Mouse (Mus musculus) forebrain, embryonic 11.5 days (tissue): ENCODE results near the gene Arhgef33. TPM values are rescaled to one million over a fixed set of nuclear protein-coding genes. Genes with fewer than 3 reads are reported as not detected.

Source experiments
- ATAC-seq: fragments of 200-750 bp; cut with Nextera tagmentation; replicated peaks from 2 replicates; pipeline ENCODE4 v1.8.0; 2017; ENCODE audit warnings: moderate TSS enrichment; ENCODE audit not compliant: low FRiP score
- DNase-seq: peaks from one replicate; pipeline ENCODE4 v3.0.0-alpha.2; 2017; ENCODE audit warnings: low spot score
- H3K27ac ChIP-seq: fragments of 300-500 bp; sonication (generic); 2 replicates; pipeline ENCODE4 v1.5.1; 2014; ENCODE audit warnings: low read depth, low read length
- H3K27me3 ChIP-seq: fragments of 300-500 bp; sonication (generic); 2 replicates; pipeline ENCODE4 v1.6.1; 2014; ENCODE audit warnings: mild to moderate bottlenecking, low read length, mixed read lengths; ENCODE audit not compliant: control insufficient read depth, insufficient read depth
- H3K36me3 ChIP-seq: fragments of 300-500 bp; sonication (generic); 2 replicates; pipeline ENCODE4 v1.6.1; 2014; ENCODE audit warnings: mild to moderate bottlenecking, low read length, moderate library complexity, mixed read lengths; ENCODE audit not compliant: control insufficient read depth, insufficient read depth
- H3K4me1 ChIP-seq: fragments of 300-500 bp; sonication (generic); replicated peaks from 2 replicates; pipeline ENCODE4 v1.6.1; 2014; ENCODE audit warnings: low read length, mixed read lengths; ENCODE audit not compliant: control insufficient read depth, insufficient read depth
- H3K4me2 ChIP-seq: fragments of 300-500 bp; sonication (generic); 2 replicates; pipeline ENCODE4 v1.6.1; 2014; ENCODE audit warnings: low read depth, mild to moderate bottlenecking, low read length, moderate library complexity, mixed read lengths; ENCODE audit not compliant: severe bottlenecking
- H3K4me3 ChIP-seq: fragments of 300-500 bp; sonication (generic); 2 replicates; pipeline ENCODE4 v1.5.1; 2014; ENCODE audit warnings: low read depth, low read length
- H3K9ac ChIP-seq: fragments of 300-500 bp; sonication (generic); 2 replicates; pipeline ENCODE4 v1.6.1; 2014; ENCODE audit warnings: low read length
- H3K9me3 ChIP-seq: fragments of 300-500 bp; sonication (generic); 2 replicates; pipeline ENCODE4 v1.6.1; 2016; ENCODE audit warnings: low read length, mixed read lengths; ENCODE audit not compliant: control insufficient read depth
- WGBS: fragments of 180-500 bp; shearing (Covaris S2); extraction: QIAGEN DNeasy Blood & Tissue Kit; methylation state at CpG from one replicate; pipeline ENCODE4 v1.1.7; 2014; 5-methylcytosine and 5-hydroxymethylcytosine counted together
- polyA plus RNA-seq: library from polyadenylated mRNA; unstranded; fragments of >200 nt; fragmentation: Nextera tagmentation; extraction: Ambion mirVana; gene quantifications from 2 replicates; pipeline ENCODE4 v1.2.1, GENCODE M21; 2014

The Arhgef33 gene
- polyA plus RNA-seq, 1 experiment from 2014 or later, result 0.21 TPM

GRCm38 (mm10) chr17:80431997-80432396 lies 124.8 kb downstream of the Arhgef33 start:
- DNase-seq (no peak), ATAC-seq (no peak)
- H3K9me3 ChIP-seq, result no peaks in the 10 kb centered on the region
- no peak overlapping the region for H3K9ac ChIP-seq
- H3K27me3 ChIP-seq, result no peaks in the 10 kb centered on the region
- H3K4me2 ChIP-seq, result no peak overlapping the region
- no peak overlapping the region for H3K27ac ChIP-seq
- no peak overlapping the region for H3K4me3 ChIP-seq
- peaks cover 6% of the 10 kb centered on the region; the same call in 1 of the 2 replicates for H3K36me3 ChIP-seq
- H3K4me1 ChIP-seq, result no peaks in the 10 kb centered on the region
- WGBS, result 95% methylated on average over 9 of the region's 9 CpGs

GRCm38 (mm10) chr17:80434430-80434829 lies 127.2 kb downstream of the Arhgef33 start:
- Histone ChIP-seq H3K36me3 (peaks cover 6% of the 10 kb centered on the region; the same call in 1 of the 2 replicates), H3K4me1 (no peaks in the 10 kb centered on the region), H3K4me3 (no peak overlapping the region), H3K9ac (no peak overlapping the region), H3K27me3 (no peaks in the 10 kb centered on the region), H3K27ac (no peak overlapping the region), H3K4me2 (no peak overlapping the region), H3K9me3 (no peaks in the 10 kb centered on the region)
- no peak for ATAC-seq
- 86% methylated on average over 3 of the region's 3 CpGs for WGBS
- DNase-seq, result no peak

- no peak overlapping the region for H3K9ac ChIP-seq
- WGBS, result 87% methylated on average over 5 of the region's 5 CpGs
- H3K9me3 ChIP-seq, result no peaks in the 10 kb centered on the region
- H3K27me3 ChIP-seq, result no peaks in the 10 kb centered on the region
- no peaks in the 10 kb centered on the region for H3K4me1 ChIP-seq
- H3K4me2 ChIP-seq, result no peak overlapping the region
- H3K4me3 ChIP-seq, result no peak overlapping the region
- ATAC-seq, result no peak
- peaks cover 4% of the 10 kb centered on the region; the same call in 1 of the 2 replicates for H3K36me3 ChIP-seq
- no peak overlapping the region for H3K27ac ChIP-seq
- no peak for DNase-seq
These were observed 128.5 kb downstream of the Arhgef33 start for GRCm38 (mm10) chr17:80435680-80436079.

GRCm38 (mm10) chr17:80445433-80445832 lies 138.2 kb downstream of the Arhgef33 start:
- H3K4me3 ChIP-seq, result no peak overlapping the region
- no peak for DNase-seq
- no peaks in the 10 kb centered on the region for H3K4me1 ChIP-seq
- WGBS, result 97% methylated on average over 7 of the region's 7 CpGs
- no peaks in the 10 kb centered on the region for H3K27me3 ChIP-seq
- H3K36me3 ChIP-seq, result peaks cover 6% of the 10 kb centered on the region; the same call in 1 of the 2 replicates
- H3K27ac ChIP-seq, result no peak overlapping the region
- no peak overlapping the region for H3K9ac ChIP-seq
- no peaks in the 10 kb centered on the region for H3K9me3 ChIP-seq
- no peak overlapping the region for H3K4me2 ChIP-seq
- no peak for ATAC-seq

- DNase-seq (no peak), ATAC-seq (no peak)
- H3K4me3 ChIP-seq, result no peak overlapping the region
- no peak overlapping the region for H3K4me2 ChIP-seq
- H3K4me1 ChIP-seq, result no peaks in the 10 kb centered on the region
- no peak overlapping the region for H3K27ac ChIP-seq
- no peak overlapping the region for H3K9ac ChIP-seq
- no peaks in the 10 kb centered on the region for H3K27me3 ChIP-seq
- H3K36me3 ChIP-seq, result peaks cover 6% of the 10 kb centered on the region; the same call in 1 of the 2 replicates
- H3K9me3 ChIP-seq, result no peaks in the 10 kb centered on the region
- WGBS, result 97% methylated on average over 5 of the region's 5 CpGs
These were observed 139.3 kb downstream of the Arhgef33 start for GRCm38 (mm10) chr17:80446470-80446869.

Other genes with a start within 250 kb of the Arhgef33 start
- 127 TPM in 2 replicates for gene Hnrnpll, start 245.1 kb upstream of the Arhgef33 start, polyA plus RNA-seq
- gene Galm, start 179.9 kb upstream of the Arhgef33 start, polyA plus RNA-seq, result 11.2 and 12.5 TPM in 2 replicates
- 841 and 893 TPM in 2 replicates for gene Srsf7, start 100.1 kb upstream of the Arhgef33 start, polyA plus RNA-seq
- gene Ttc39d, start 99.9 kb upstream of the Arhgef33 start, polyA plus RNA-seq, result 0.07 TPM in 1 of 2 replicates, not detected in the other
- gene Gemin6, start 83.0 kb upstream of the Arhgef33 start, polyA plus RNA-seq, result 51.6 and 53.9 TPM in 2 replicates
- 43.1 and 44.1 TPM in 2 replicates for gene Morn2, start 17.2 kb upstream of the Arhgef33 start, polyA plus RNA-seq
- 19.5 and 21.8 TPM in 2 replicates for gene Dhx57, start 16.9 kb upstream of the Arhgef33 start, polyA plus RNA-seq
- gene Gm10190, start 66.1 kb downstream of the Arhgef33 start, polyA plus RNA-seq, result 2.3 TPM in 1 of 2 replicates, not detected in the other
- gene Sos1, start 173.0 kb downstream of the Arhgef33 start, polyA plus RNA-seq, result 8.8 and 11.0 TPM in 2 replicates